Mouse (Mus musculus) cerebellum, adult 2 months (tissue): ENCODE results near the gene Gpr88. TPM values are rescaled to one million over a fixed set of nuclear protein-coding genes. Genes with fewer than 3 reads are reported as not detected.

ENCODE experiments used
- DNase-seq, 2 experiments: peaks; one replicate each; pipeline ENCODE4 v3.0.0; 2021
- H3K27ac ChIP-seq: fragments of 200-500 bp; 2 replicates; pipeline ENCODE4 v1.5.1; 2012; ENCODE audit warnings: low read length, control low read depth, inconsistent platforms; ENCODE audit not compliant: insufficient read depth
- H3K27me3 ChIP-seq: fragments of 200-500 bp; 2 replicates; pipeline ENCODE4 v1.6.1; 2012; ENCODE audit warnings: inconsistent platforms, mild to moderate bottlenecking, low read length, moderate library complexity; ENCODE audit not compliant: control insufficient read depth, insufficient read depth
- H3K4me1 ChIP-seq: fragments of 200-500 bp; 2 replicates; pipeline ENCODE4 v1.6.1; 2011; ENCODE audit warnings: low read length; ENCODE audit not compliant: control insufficient read depth, insufficient read depth
- H3K4me3 ChIP-seq: fragments of 200-500 bp; replicated peaks from 2 replicates; pipeline ENCODE3; 2011; ENCODE audit warnings: mild to moderate bottlenecking, low read depth, low read length, control low read depth; ENCODE audit not compliant: insufficient read depth
- CTCF ChIP-seq: fragments of 200-500 bp; IDR thresholded peaks from 2 replicates; pipeline ENCODE4 v1.5.1; 2011; ENCODE audit warnings: low read depth, mild to moderate bottlenecking, control low read depth, low read length, moderate library complexity, borderline replicate concordance; ENCODE audit not compliant: insufficient read depth
- POLR2A ChIP-seq: fragments of 200-500 bp; IDR thresholded peaks from 2 replicates; pipeline ENCODE4 v1.6.1; 2011; ENCODE audit warnings: low read length, control low read depth, borderline replicate concordance; ENCODE audit not compliant: insufficient read depth
- WGBS: fragments of 180-500 bp; shearing (Covaris S2); methylation state at CpG from one replicate; pipeline ENCODE4 v1.1.7; 2018; 5-methylcytosine and 5-hydroxymethylcytosine counted together
- polyA plus RNA-seq: library from polyadenylated mRNA; depleted of rRNA; stranded (reverse); fragments of >200 nt; gene quantifications from 2 replicates; pipeline ENCODE4 v1.2.3, GENCODE M21; 2012

Gene Gpr88
- polyA plus RNA-seq, 1 experiment: 0.61 TPM

DNA sequence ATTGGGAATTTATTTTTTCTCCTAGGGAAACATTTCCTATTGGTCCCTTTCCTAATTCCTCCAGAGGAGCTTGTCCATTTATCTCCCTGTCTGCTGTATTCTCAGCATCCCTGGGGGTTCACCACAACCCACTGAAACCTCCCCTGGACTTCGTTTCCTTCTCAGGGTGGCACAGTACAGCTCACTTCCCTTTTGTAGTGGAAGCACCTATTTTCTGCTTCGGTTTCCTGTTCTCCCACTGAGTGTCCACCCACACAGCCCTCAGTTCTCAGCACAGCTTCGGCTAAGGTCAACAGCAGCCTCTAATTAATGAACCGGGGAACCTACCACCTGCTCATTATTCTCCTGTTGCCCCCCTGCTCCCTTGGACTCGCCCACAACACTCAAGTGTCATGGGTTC, 2.8 kb upstream of the Gpr88 start:
- H3K4me1 ChIP-seq: no peaks in the 10 kb centered on the region
- WGBS: 22% methylated on average over 5 of the region's 5 CpGs
- TF ChIP-seq CTCF: no peak
- TF ChIP-seq POLR2A: no peak

DNA sequence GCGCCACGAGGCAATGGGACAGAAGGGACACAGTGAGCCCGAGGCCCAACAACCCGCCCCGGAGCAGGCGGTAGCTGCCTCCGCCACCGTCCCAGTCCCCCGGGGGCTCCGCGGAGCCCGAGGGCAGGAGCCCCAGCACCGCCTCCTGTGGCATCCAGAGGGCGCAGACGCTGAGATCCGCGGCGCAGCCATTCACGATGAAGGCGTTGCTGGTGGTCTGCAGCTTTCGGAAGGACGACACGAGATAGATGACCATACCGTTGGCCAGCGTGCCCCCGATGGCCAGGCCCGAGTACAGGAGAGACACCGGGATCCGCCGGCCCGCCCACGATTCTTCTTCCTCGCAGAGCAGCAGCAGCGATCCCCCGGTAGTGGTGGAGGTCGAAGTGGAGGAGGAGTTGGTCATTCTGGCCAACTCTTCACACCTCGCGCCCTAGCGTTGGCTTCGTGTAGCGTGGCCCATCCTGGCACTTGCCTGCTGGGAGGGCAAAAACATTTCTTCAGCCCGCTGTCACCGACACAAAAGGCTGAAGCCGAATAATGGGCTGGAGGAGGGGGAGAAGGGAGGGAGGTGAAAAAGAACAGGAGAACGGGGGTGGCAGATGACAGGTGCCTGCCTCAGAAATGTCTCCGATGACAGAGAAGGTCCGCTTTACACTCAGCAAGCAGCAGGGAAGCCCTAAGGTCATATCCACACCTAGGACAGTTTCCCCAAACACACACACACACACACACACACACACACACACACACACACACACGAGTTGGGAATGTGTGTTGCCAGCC, 855 bp downstream of the Gpr88 start:
- WGBS: under 1% methylated on average over 48 of the region's 48 CpGs
- no peak overlapping the region for H3K27ac ChIP-seq
- peak in 1 of 2 experiments; percentile 8 for DNase-seq

More for the DNA sequence above, 2.8 kb upstream of the Gpr88 start:
- no peak for DNase-seq
- Histone ChIP-seq H3K27ac (no peak overlapping the region), H3K27me3 (peaks cover 3% of the 10 kb centered on the region; the same call in 1 of the 2 replicates), H3K4me3 (no peak overlapping the region)

GRCm38 (mm10) chr3:116251481-116252254, 1.6 kb downstream of the Gpr88 start:
- under 1% methylated on average over 85 of the region's 86 CpGs for WGBS
- no peak overlapping the region for H3K27ac ChIP-seq
- H3K4me3 ChIP-seq: peak overlapping the region; percentile 30
- TF ChIP-seq CTCF (no peak), POLR2A (no peak)
- peaks cover 3% of the 10 kb centered on the region; the same call in 1 of the 2 replicates for H3K27me3 ChIP-seq
- peak; percentile 39 to 51 for DNase-seq
- H3K4me1 ChIP-seq: no peaks in the 10 kb centered on the region

More for the DNA sequence above, 855 bp downstream of the Gpr88 start:
- H3K4me3 ChIP-seq: peak overlapping the region; percentile 30
- peaks cover 3% of the 10 kb centered on the region; the same call in 1 of the 2 replicates for H3K27me3 ChIP-seq
- TF ChIP-seq CTCF (no peak), POLR2A (no peak)
- no peaks in the 10 kb centered on the region for H3K4me1 ChIP-seq

- H3K4me3 ChIP-seq: no peak overlapping the region
- H3K27ac ChIP-seq: no peak overlapping the region
- no peaks in the 10 kb centered on the region for H3K4me1 ChIP-seq
- TF ChIP-seq POLR2A (no peak), CTCF (no peak)
- DNase-seq: peak in 1 of 2 experiments; percentile 10
- peaks cover 3% of the 10 kb centered on the region; the same call in 1 of the 2 replicates for H3K27me3 ChIP-seq
- 89% methylated on average over 2 of the region's 2 CpGs for WGBS
These were observed 4.3 kb downstream of the Gpr88 start for GRCm38 (mm10) chr3:116249026-116249425.

GRCm38 (mm10) chr3:116244476-116244875, 8.8 kb downstream of the Gpr88 start:
- 79% methylated on average over 6 of the region's 6 CpGs for WGBS
- Histone ChIP-seq H3K27me3 (no peaks in the 10 kb centered on the region), H3K4me1 (no peaks in the 10 kb centered on the region), H3K27ac (no peak overlapping the region), H3K4me3 (no peak overlapping the region)
- TF ChIP-seq POLR2A (no peak), CTCF (no peak)
- DNase-seq: no peak

DNA sequence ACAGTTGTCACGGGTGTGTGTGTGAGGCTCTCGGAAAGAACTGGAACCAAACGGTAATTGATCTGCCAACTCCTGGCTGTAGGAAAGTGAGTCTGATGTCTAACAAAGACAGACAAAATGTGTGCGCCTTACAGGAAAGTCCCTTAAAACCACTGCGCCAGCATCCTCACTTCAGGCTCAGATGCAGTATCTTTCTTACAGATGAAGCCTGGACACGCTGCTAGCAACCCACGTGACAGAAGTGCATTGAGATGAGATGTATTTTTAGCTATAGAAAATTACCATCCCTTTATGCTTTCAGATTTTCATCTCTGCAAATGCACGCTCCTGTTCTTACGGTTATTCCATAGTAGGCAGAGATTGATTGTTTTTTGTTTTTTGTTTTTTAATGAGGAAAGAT, 10.6 kb downstream of the Gpr88 start:
- Histone ChIP-seq H3K27me3 (no peaks in the 10 kb centered on the region), H3K4me1 (no peaks in the 10 kb centered on the region), H3K27ac (no peak overlapping the region), H3K4me3 (no peak overlapping the region)
- DNase-seq: no peak
- TF ChIP-seq POLR2A (no peak), CTCF (no peak)
- WGBS: 51% methylated on average over 9 of the region's 9 CpGs

GRCm38 (mm10) chr3:116237527-116237926, 15.8 kb downstream of the Gpr88 start:
- no peak for DNase-seq
- Histone ChIP-seq H3K27me3 (no peaks in the 10 kb centered on the region), H3K27ac (no peak overlapping the region), H3K4me3 (no peak overlapping the region), H3K4me1 (no peaks in the 10 kb centered on the region)
- TF ChIP-seq POLR2A (no peak), CTCF (no peak)
- 90% methylated on average over 5 of the region's 5 CpGs for WGBS

DNA sequence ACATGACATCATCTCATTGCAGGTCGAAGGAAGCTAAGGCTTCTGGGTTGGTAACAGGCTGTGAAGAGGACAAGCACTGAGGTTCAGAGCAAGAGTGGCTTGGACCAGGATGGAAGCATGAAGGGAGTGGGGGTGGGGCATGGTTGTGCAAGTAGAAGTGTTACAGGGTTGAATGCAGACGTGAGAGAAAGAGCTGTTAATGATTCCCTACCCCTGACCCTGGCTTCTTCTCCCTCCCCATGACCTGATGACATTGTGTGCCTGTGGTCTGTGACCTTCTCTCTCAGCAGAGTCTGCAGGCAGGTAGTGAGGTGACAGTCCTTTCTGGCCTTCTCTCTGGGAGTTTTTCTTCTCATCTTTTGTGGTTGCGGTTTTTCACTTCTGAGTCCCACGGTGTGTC, 16.4 kb downstream of the Gpr88 start:
- 85% methylated on average over 4 of the region's 4 CpGs for WGBS
- no peak overlapping the region for H3K27ac ChIP-seq
- no peak overlapping the region for H3K4me3 ChIP-seq
- H3K27me3 ChIP-seq: no peaks in the 10 kb centered on the region
- no peaks in the 10 kb centered on the region for H3K4me1 ChIP-seq
- no peak for DNase-seq
- no peak for TF ChIP-seq CTCF
- no peak for TF ChIP-seq POLR2A
